Mouse (Mus musculus): ENCODE data around the gene Pnpla6. TPM values are rescaled to one million over a fixed set of nuclear protein-coding genes. Genes with fewer than 3 reads are reported as not detected.

The Pnpla6 gene
- polyA plus RNA-seq, 1 experiment from 2014 or later, result 29.6 TPM

DNA sequence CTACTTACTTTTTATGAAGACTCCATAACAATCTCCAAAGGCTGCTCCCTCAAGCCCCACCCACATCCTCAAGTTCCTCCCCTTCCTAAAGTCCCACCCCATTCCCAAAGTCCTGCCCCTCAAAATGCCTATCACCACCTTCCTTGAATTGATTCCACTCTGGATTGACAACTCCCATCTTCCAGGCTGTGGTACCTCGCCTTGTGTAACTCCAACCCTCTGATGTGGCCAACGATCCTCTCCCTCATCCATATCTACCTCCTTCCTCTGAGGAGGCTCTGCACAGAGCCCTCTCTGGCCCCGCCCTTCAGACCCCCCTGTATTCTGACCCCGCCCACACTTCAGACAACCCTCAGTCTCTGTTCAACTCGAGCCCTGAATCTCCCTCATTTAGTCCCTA is 30.0 kb upstream of the Pnpla6 start:
- Histone ChIP-seq H3K4me2 (replicated peaks) (no peak overlapping the region), H3K9me3 (no peaks in the 10 kb centered on the region), H3K4me1 (no peaks in the 10 kb centered on the region), H3K36me3 (no peaks in the 10 kb centered on the region), H3K9ac (no peak overlapping the region), H3K27me3 (no peaks in the 10 kb centered on the region), H3K4me3 (no peak overlapping the region), H3K27ac (no peak overlapping the region)
- ATAC-seq (ENCODE audit: insufficient number of reproducible peaks, insufficient read depth, low FRiP score, low TSS enrichment), result no peak
- WGBS, result 21% methylated on average over 5 of the region's 5 CpGs

DNA sequence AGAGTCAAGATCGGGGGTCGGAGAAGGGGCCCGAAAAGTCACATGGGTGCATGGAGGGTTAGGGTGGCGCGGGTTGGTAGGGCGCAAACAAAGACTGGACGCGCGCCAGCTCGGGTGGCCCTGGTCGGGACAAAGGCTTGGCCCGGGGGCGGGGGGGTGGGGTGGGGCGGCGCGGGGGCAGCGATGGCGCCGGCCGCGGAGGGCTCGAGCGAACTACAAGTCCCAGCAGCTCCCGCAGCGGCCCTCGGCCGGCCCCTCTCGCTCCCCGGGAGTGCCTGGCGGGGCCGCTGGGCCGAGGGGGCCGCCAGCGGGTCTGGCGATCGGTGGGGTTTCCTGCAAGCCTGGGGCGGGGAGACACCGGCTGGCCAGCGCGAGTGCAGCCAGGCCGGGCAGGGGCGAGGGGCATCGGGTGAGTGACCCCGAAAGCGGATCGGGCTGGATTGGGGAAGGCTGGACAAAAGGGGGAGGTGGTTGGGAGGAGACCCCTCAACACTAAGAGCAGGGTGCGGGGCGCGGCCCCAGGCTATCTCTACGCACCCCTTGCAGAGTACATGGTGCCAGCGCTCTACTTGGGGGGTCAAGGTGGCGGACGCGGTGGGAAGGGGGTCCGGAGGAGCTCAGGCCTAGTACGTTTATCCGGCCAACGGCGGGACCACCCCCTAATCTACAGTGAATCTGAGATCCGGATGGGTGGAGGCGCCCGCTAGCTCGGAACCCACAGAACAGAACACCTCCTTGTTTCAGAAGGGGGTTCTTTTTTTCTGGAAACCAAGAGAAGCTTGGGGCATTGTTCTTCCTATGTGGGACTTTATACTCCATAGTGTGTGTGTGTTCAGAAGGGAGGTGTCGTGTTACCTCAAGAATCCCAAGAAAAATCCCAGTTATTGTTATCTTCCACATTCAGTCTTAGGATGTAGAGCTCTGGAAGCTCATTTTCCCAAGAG is 22.0 kb upstream of the Pnpla6 start, which contains the start of gene Zfp358:
Gene Zfp358 (plus strand): TSS at position 238 of the 944 bp plus-strand sequence.
- Histone ChIP-seq H3K4me2 (replicated peaks) (peak within 1 kb of the TSS; percentile 53), H3K27me3 (no peaks in the 10 kb centered on the region), H3K9me3 (peaks cover 19% of the 10 kb centered on the region), H3K4me3 (peak within 1 kb of the TSS; percentile 87), H3K27ac (peak within 1 kb of the TSS; percentile 93), H3K9ac (peak within 1 kb of the TSS; percentile 95), H3K4me1 (0 out of 2 replicates have a peak, but pooled peaks cover 6% of the 10 kb centered on the region), H3K36me3 (peaks cover 35% of the 10 kb centered on the region)
- WGBS, result 1% methylated on average over 43 of the region's 64 CpGs
- ATAC-seq (ENCODE audit: insufficient number of reproducible peaks, insufficient read depth, low FRiP score, low TSS enrichment), result peak; percentile 86

DNA sequence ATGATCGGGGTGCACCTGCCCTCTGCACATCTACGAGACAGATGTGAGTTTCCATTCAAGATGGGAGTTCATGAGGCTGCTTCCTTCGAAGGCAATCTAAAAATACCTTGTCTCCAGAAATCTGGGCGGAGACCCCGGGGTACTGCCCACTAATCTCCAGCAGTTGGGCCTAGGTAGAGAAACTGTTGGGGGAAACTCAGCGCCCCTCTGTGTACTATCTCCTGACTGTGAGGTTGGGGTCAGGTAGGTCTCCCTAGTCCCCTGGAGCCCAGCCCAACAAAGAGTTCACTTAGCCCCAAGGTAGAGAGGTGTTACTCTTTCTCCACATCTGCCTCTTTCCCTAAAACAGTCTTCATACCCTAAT is 21.4 kb upstream of the Pnpla6 start:
- H3K9ac ChIP-seq, result peak overlapping the region; percentile 95
- H3K9me3 ChIP-seq, result peaks cover 19% of the 10 kb centered on the region
- peak overlapping the region; percentile 53 for H3K4me2 ChIP-seq (replicated peaks)
- 40% methylated on average over 6 of the region's 6 CpGs for WGBS
- H3K27me3 ChIP-seq, result no peaks in the 10 kb centered on the region
- 0 out of 2 replicates have a peak, but pooled peaks cover 6% of the 10 kb centered on the region for H3K4me1 ChIP-seq
- no peak for ATAC-seq (ENCODE audit: insufficient number of reproducible peaks, insufficient read depth, low FRiP score, low TSS enrichment)
- H3K27ac ChIP-seq, result peak overlapping the region; percentile 93
- peak overlapping the region; percentile 87 for H3K4me3 ChIP-seq
- H3K36me3 ChIP-seq, result peaks cover 35% of the 10 kb centered on the region

DNA sequence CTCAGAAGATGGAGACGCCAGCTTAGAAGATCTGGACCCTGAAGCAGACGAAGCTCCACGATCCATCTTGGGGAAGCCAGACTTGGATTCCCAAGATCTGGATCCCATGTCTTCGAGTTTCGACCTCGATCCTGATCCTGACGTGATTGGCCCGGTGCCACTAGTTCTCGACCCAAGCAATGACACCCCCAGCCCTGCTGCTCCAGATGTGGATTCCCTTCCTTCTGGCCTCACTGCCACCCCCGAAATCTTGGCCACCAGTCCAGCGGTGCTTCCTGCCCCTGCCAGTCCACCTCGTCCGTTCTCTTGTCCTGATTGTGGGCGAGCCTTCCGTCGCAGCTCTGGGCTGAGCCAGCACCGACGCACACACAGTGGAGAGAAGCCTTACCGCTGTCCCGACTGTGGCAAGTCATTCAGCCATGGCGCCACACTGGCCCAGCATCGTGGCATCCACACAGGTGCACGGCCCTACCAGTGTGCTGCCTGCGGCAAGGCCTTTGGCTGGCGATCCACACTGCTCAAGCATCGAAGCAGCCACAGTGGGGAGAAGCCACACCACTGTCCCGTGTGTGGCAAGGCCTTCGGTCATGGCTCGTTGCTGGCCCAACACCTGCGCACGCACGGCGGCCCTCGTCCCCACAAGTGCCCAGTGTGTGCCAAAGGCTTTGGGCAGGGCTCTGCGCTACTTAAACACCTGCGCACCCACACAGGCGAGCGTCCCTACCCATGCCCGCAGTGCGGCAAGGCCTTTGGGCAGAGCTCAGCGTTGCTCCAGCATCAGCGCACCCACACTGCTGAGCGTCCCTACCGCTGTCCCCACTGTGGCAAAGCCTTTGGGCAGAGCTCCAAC is 19.4 kb upstream of the Pnpla6 start:
- Histone ChIP-seq H3K4me1 (0 out of 2 replicates have a peak, but pooled peaks cover 6% of the 10 kb centered on the region), H3K4me3 (no peak overlapping the region), H3K4me2 (replicated peaks) (no peak overlapping the region), H3K36me3 (peaks cover 35% of the 10 kb centered on the region), H3K27me3 (no peaks in the 10 kb centered on the region), H3K27ac (no peak overlapping the region), H3K9ac (no peak overlapping the region), H3K9me3 (peaks cover 19% of the 10 kb centered on the region)
- 95% methylated on average over 44 of the region's 44 CpGs for whole genome bisulfite sequencing
- no peak for ATAC-seq (ENCODE audit: insufficient number of reproducible peaks, insufficient read depth, low FRiP score, low TSS enrichment)

DNA sequence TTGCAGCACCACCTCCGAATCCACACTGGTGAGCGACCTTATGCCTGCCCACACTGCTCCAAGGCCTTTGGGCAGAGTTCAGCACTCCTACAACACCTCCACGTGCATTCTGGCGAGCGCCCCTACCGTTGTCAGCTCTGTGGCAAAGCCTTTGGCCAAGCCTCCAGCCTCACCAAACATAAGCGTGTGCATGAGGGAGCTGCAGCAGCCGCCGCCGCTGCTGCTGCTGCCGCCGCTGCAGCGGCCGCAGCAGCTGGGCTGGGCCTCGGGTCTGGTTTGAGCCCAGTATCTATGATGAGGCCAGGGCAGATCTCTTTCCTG is 18.8 kb upstream of the Pnpla6 start:
- no peak overlapping the region for H3K4me2 ChIP-seq (replicated peaks)
- 94% methylated on average over 15 of the region's 15 CpGs for WGBS
- no peak overlapping the region for H3K4me3 ChIP-seq
- ATAC-seq (ENCODE audit: insufficient number of reproducible peaks, insufficient read depth, low FRiP score, low TSS enrichment), result no peak
- no peak overlapping the region for H3K27ac ChIP-seq
- peaks cover 35% of the 10 kb centered on the region for H3K36me3 ChIP-seq
- peaks cover 11% of the 10 kb centered on the region for H3K4me1 ChIP-seq
- no peaks in the 10 kb centered on the region for H3K27me3 ChIP-seq
- peaks cover 19% of the 10 kb centered on the region for H3K9me3 ChIP-seq
- no peak overlapping the region for H3K9ac ChIP-seq

DNA sequence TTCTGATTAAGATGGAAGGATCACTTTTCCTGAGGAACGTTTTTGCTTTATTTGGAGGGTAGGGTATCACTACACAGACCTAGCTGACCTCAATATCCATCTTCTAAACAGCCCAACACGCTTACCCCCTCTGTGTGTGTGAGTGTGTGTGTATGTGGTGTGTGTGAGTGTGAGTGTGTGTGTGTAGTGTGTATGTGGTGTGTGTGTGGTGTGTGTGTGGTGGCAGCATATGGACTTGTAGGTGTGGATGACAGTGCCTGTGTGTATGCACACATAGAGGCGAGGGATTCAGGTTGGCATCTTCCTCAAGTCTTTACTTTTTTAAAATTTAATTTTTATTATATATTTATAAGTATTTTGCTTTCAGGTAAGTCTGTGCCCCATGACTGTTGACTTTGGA is 16.6 kb upstream of the Pnpla6 start:
- no peak overlapping the region for H3K4me3 ChIP-seq
- ATAC-seq (ENCODE audit: insufficient number of reproducible peaks, insufficient read depth, low FRiP score, low TSS enrichment), result no peak
- peaks cover 19% of the 10 kb centered on the region for H3K9me3 ChIP-seq
- peaks cover 17% of the 10 kb centered on the region for H3K4me1 ChIP-seq
- H3K27me3 ChIP-seq, result no peaks in the 10 kb centered on the region
- no peak overlapping the region for H3K4me2 ChIP-seq (replicated peaks)
- H3K36me3 ChIP-seq, result peaks cover 35% of the 10 kb centered on the region
- 89% methylated on average over 3 of the region's 3 CpGs for WGBS
- no peak overlapping the region for H3K27ac ChIP-seq
- H3K9ac ChIP-seq, result no peak overlapping the region

DNA sequence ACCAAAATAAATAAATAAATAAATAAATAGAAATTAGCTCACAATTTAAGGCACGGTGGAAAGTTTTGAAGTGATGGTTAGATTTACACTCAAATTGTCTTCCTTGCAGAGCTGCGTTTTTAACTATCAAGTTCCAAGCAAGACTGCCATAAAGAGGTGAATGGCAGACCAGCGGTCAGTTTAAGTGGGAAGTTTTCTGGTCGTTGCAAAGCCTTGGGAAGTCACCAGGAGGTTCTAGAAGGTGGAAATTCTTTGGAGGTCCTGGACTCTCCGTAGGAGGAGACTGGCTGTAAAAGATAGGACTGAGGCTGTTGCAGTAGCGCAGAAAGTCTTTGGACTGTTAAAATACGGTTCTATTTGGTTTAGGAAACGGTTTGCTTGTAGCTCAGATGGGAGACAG is 15.4 kb upstream of the Pnpla6 start:
- WGBS, result 9% methylated on average over 8 of the region's 8 CpGs
- H3K4me2 ChIP-seq (replicated peaks), result peak overlapping the region; percentile 66
- peak overlapping the region; percentile 94 for H3K27ac ChIP-seq
- peaks cover 11% of the 10 kb centered on the region for H3K4me1 ChIP-seq
- peaks cover 29% of the 10 kb centered on the region for H3K36me3 ChIP-seq
- peak overlapping the region; percentile 83 for H3K4me3 ChIP-seq
- peaks cover 16% of the 10 kb centered on the region for H3K9me3 ChIP-seq
- no peaks in the 10 kb centered on the region for H3K27me3 ChIP-seq
- ATAC-seq (ENCODE audit: insufficient number of reproducible peaks, insufficient read depth, low FRiP score, low TSS enrichment), result 0 out of 2 replicates have a peak, but pooled peaks have one; percentile 0
- H3K9ac ChIP-seq, result peak overlapping the region; percentile 78

DNA sequence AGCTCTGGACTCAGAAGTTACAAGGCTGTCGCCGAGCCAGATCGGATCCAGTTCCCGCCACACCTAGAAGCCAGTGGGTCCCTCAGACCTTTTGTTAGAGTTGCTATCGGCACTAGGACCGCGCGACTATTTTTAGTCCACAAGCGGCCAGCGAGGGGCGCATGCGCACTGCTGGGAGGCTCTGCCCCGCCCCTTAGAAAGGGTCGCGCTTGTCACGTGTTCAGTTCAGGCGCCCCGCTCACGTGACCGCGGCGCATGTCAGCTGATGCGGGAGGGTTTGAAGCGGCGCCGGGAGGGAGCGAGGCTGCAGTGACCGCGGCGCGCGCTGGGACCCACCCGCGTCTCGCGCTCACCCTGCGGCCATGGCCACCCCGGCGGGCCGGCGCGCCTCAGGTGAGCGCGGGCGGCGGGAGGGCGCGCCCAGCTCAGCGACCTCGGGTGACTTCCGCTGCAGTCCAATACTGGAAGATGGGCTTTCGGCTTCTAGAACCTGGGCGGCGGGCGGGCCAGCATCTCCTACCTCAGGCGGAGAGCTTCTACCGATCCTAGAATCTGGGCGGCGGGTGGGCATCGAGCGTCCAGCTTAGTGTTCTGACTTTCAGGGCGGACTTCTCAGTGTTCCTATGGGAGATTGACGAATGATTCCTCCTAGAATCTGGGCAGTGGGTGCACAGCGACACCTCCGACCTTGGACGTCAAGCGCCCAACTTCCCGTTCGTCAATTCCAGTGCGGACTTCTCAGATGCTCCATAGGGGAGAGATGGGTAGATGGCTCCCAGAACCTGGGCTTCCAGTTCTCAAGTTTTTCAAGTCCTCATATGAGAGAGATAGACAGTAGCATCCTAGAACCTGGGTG is 14.7 kb upstream of the Pnpla6 start, which contains the start of gene Mcoln1:
Gene Mcoln1 (plus strand): TSS at position 223 of the 856 bp plus-strand sequence.
- H3K9ac ChIP-seq, result peak within 1 kb of the TSS; percentile 78
- H3K4me2 ChIP-seq (replicated peaks), result peak within 1 kb of the TSS; percentile 66
- no peaks in the 10 kb centered on the region for H3K27me3 ChIP-seq
- H3K4me1 ChIP-seq, result peaks cover 11% of the 10 kb centered on the region
- WGBS, result under 1% methylated on average over 68 of the region's 70 CpGs
- peaks cover 23% of the 10 kb centered on the region for H3K36me3 ChIP-seq
- ATAC-seq (ENCODE audit: insufficient number of reproducible peaks, insufficient read depth, low FRiP score, low TSS enrichment), result peak; percentile 83
- H3K4me3 ChIP-seq, result peak within 1 kb of the TSS; percentile 83
- H3K9me3 ChIP-seq, result peaks cover 10% of the 10 kb centered on the region
- peak within 1 kb of the TSS; percentile 94 for H3K27ac ChIP-seq

DNA sequence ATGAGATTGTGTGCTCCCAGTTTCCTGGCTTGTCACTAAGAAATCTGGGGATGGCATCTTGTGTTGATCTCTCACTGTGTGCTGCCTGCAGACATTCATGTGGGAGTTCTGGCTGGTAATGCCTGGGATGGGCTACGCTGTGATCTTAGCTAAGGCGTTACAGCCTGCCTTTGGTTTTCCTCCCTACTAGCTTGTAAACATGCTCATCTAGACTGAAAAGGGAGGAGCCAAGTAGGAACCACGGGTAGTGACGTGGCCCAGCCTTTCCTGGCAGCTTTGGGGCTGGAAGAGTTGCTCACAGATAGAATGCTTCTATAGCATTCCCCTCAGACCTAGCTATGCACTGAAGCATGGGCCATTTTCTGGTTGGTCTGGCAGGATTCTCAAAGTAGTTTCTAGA is 13.0 kb upstream of the Pnpla6 start:
- H3K27me3 ChIP-seq, result no peaks in the 10 kb centered on the region
- H3K36me3 ChIP-seq, result peaks cover 23% of the 10 kb centered on the region
- no peak overlapping the region for H3K27ac ChIP-seq
- H3K9ac ChIP-seq, result no peak overlapping the region
- peaks cover 11% of the 10 kb centered on the region for H3K4me1 ChIP-seq
- no peak for ATAC-seq (ENCODE audit: insufficient number of reproducible peaks, insufficient read depth, low FRiP score, low TSS enrichment)
- 0 out of 2 replicates have a peak overlapping the region, but pooled peaks have one; percentile 1 for H3K4me2 ChIP-seq (replicated peaks)
- H3K9me3 ChIP-seq, result no peaks in the 10 kb centered on the region
- H3K4me3 ChIP-seq, result no peak overlapping the region
- 69% methylated on average over 4 of the region's 4 CpGs for WGBS

DNA sequence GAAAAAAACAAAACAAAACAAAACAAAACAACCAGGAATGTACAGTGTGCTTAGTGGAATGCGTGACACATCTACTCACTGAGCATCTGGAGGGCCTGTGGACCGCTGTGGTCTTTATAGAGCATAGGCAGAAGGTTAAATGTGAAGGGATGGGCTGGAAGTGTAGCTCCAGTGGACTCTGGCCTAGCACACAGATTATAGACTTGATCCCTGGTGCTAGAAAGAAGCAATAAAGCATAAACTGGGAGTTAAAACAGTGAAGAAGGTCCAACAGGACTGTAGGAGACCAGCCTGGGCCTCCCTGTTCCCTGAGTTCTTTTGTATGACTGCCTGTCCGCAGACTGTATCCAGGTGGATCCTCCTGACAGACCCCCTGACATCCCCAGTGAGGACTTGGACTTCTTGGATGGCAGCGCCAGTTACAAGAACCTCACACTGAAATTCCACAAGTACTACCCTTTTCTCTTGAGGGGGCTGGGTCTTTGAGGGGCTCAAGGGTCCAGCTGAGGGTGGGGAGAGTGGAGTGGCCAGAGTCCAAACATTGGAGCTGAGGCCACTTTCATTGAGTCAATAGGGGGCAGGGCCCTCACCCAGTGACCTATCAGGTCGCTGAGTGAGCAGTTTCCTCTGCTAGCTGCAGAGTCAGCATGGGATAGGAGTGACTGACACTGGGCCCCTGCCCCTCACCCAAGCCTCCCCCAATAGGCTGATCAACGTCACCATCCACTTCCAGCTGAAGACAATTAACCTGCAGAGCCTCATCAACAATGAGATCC is 7.0 kb upstream of the Pnpla6 start:
- Histone ChIP-seq H3K27me3 (no peaks in the 10 kb centered on the region), H3K4me3 (no peak overlapping the region), H3K36me3 (peaks cover 70% of the 10 kb centered on the region), H3K4me2 (replicated peaks) (no peak overlapping the region), H3K4me1 (no peaks in the 10 kb centered on the region), H3K27ac (no peak overlapping the region), H3K9me3 (no peaks in the 10 kb centered on the region), H3K9ac (no peak overlapping the region)
- WGBS, result 76% methylated on average over 6 of the region's 6 CpGs
- ATAC-seq (ENCODE audit: insufficient number of reproducible peaks, insufficient read depth, low FRiP score, low TSS enrichment), result no peak
